In the genomic region with DNA sequence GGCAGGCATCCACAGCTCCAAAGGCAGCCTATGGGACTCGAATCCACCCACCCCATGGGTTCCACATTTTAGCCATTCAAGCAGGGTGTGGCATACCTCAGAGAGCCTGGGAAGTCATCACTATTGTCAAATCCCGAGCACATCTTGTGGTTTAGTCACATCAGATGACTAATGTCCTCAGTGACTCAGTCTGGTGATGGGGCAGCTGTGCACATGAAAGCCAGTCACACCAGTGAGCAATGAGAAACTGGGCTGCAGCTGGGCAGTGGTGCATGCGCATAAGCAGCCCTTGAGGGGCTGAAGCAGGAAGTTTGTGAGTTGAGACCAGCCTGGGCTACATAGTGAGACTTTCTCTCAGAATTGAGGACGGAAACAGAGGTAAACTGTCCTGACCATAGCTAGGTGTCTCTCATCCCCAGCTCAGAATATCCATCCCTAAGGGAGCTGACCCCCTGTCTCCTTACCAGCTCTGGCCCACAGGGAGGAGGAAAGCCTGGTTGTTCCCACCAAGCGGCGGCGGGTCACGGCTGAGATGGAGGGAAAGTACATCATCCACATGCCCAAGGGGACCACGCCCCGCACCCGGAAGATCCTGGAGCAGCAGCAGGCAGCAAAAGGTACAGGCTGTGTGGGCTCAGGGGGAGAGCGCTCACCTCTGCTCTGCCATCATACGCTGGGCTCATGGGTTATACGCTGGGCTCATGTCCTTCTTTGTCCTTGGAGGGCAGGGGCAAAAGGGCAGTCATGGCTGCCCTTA, we compare ENCODE assay signal across 17 mouse cellular contexts. TPM values are rescaled to one million over a fixed set of nuclear protein-coding genes. Genes with fewer than 3 reads are reported as not detected.
DNase-seq lines count a peak whose midpoint lies in the region; ATAC-seq lines count a peak whose summit lies in the region.
"Had no signal": no experiment of that assay in that cellular context is flagged by ENCODE, and none has a peak within 500 bp of the region (broad histone marks: within the 10 kb centered on the region; RNA-seq: fewer than 3 reads in every experiment).

No protein-coding gene starts in this region.

- peak; percentile 20 to 22 for DNase-seq in right cerebral cortex, adult 2 months (ENCODE audit: low spot score in 2 of 2)
- DNase-seq in right cerebral cortex, postnatal 10 days (ENCODE audit: low spot score in 2 of 2), result no peak
- peak; percentile 50 for DNase-seq in Muller cell, postnatal 12 days (ENCODE audit: inconsistent ontology term)
- DNase-seq in thymus, postnatal 14 days, result no peak
- no peak for DNase-seq in cerebellum, adult 18-20 months
- DNase-seq: forebrain, postnatal 0 days; gastrocnemius, postnatal 36 days; kidney, postnatal 36 days; liver; right cerebral cortex, adult 18-20 months; thymus, postnatal 25 days had no signal

- ATAC-seq in forebrain, embryonic 13.5 days, result no peak
- ATAC-seq: forebrain, postnatal 0 days; intestine, postnatal 0 days; midbrain, embryonic 15.5 days had no signal

- no peaks in the 10 kb centered on the region for H3K9me3 ChIP-seq in forebrain, embryonic 13.5 days (replicated peaks)
- H3K9me3 ChIP-seq: heart, embryonic 13.5 days; midbrain, embryonic 15.5 days had no signal

- H3K36me3 ChIP-seq in forebrain, embryonic 13.5 days (ENCODE audit: poor library complexity, severe bottlenecking), result peaks cover 88% of the 10 kb centered on the region

- H3K4me3 ChIP-seq in brown adipose tissue, adult 24 weeks (ENCODE audit: insufficient read depth, low read depth, low read length), result no peak overlapping the region
- H3K4me3 ChIP-seq in forebrain, embryonic 13.5 days, result no peak overlapping the region
- H3K4me3 ChIP-seq: heart, embryonic 13.5 days; left cerebral cortex, adult 2 months; midbrain, embryonic 15.5 days had no signal

- H3K4me1 ChIP-seq in brown adipose tissue, adult 24 weeks (ENCODE audit: control insufficient read depth, insufficient read depth, insufficient read length, low read length), result peaks cover 3% of the 10 kb centered on the region; the same call in 1 of the 2 replicates
- H3K4me1 ChIP-seq in forebrain, embryonic 13.5 days, result no peaks in the 10 kb centered on the region
- H3K4me1 ChIP-seq: heart, embryonic 13.5 days; midbrain, embryonic 15.5 days had no signal

- H3K4me2 ChIP-seq in forebrain, embryonic 13.5 days, result no peak overlapping the region
- H3K4me2 ChIP-seq: heart, embryonic 13.5 days; midbrain, embryonic 15.5 days had no signal

- 95% methylated on average over 14 of the region's 14 CpGs for WGBS in forebrain, embryonic 13.5 days

- H3K9ac ChIP-seq in forebrain, embryonic 13.5 days, result no peak overlapping the region
- H3K9ac ChIP-seq: forebrain, postnatal 0 days; heart, embryonic 13.5 days; midbrain, embryonic 15.5 days had no signal

- H3K27me3 ChIP-seq in forebrain, embryonic 13.5 days, result no peaks in the 10 kb centered on the region
- H3K27me3 ChIP-seq: heart, embryonic 13.5 days; midbrain, embryonic 15.5 days had no signal

- peak overlapping the region; percentile 28 for H3K27ac ChIP-seq in brown adipose tissue, adult 24 weeks (replicated peaks; ENCODE audit: low read depth, low read length)
- no peak overlapping the region for H3K27ac ChIP-seq in forebrain, embryonic 13.5 days
- H3K27ac ChIP-seq: heart, embryonic 13.5 days; left cerebral cortex, adult 2 months; midbrain, embryonic 15.5 days had no signal

RNA-seq across cellular contexts. Expression of gene Akt2, which starts 17.1 kb away (rescaled TPM):
- 294 and 321 TPM in 2 replicates for polyA plus RNA-seq in brown adipose tissue, adult 24 weeks (2012; ENCODE audit: insufficient read depth, insufficient read length, missing spikeins)
- polyA plus RNA-seq in forebrain, embryonic 13.5 days (2015; fragmentation: Nextera tagmentation; extraction: Ambion mirVana), result 75.2 and 82.2 TPM in 2 replicates

RNA-seq across cellular contexts. Expression of gene 2310022A10Rik, which starts 21.3 kb away (rescaled TPM):
- 5.8 and 12.3 TPM in 2 replicates for polyA plus RNA-seq in brown adipose tissue, adult 24 weeks (2012; ENCODE audit: insufficient read depth, insufficient read length, missing spikeins)
- 35.1 and 36.5 TPM in 2 replicates for polyA plus RNA-seq in forebrain, embryonic 13.5 days (2015; fragmentation: Nextera tagmentation; extraction: Ambion mirVana)

RNA-seq across cellular contexts. Expression of gene Pld3, which starts 21.3 kb away (rescaled TPM):
- polyA plus RNA-seq in brown adipose tissue, adult 24 weeks (2012; ENCODE audit: insufficient read depth, insufficient read length, missing spikeins), result 23.5 and 27.8 TPM in 2 replicates
- polyA plus RNA-seq in forebrain, embryonic 13.5 days (2015; fragmentation: Nextera tagmentation; extraction: Ambion mirVana), result 68.2 and 72.8 TPM in 2 replicates

RNA-seq across cellular contexts. Expression of gene Hipk4, which starts 51.2 kb away (rescaled TPM):
- polyA plus RNA-seq in brown adipose tissue, adult 24 weeks (2012; ENCODE audit: insufficient read depth, insufficient read length, missing spikeins), result not detected in 2 replicates
- polyA plus RNA-seq in forebrain, embryonic 13.5 days (2015; fragmentation: Nextera tagmentation; extraction: Ambion mirVana), result 0.50 and 0.56 TPM in 2 replicates

Comparison
In these comparisons a context has a peak if more than half of its experiments do, and no peak if none do; other contexts are left out.
1. DNase-seq: peak in right cerebral cortex, adult 2 months (2 of 2) and Muller cell, postnatal 12 days (single experiment); none in right cerebral cortex, postnatal 10 days (0 of 2), thymus, postnatal 14 days (single experiment) and cerebellum, adult 18-20 months (0 of 2).